Mouse (Mus musculus) CH12.LX (cell line): ENCODE data around the gene Gpr141.

Experiments
- CHD2 ChIP-seq: IDR thresholded peaks from 2 replicates; pipeline ENCODE4 v1.6.1; 2011; ENCODE audit warnings: low read length, improper control_type of control experiment
- CTCF ChIP-seq, 2 experiments: IDR thresholded peaks in 1 of 2; conservative IDR thresholded peaks in 1 of 2; 2 replicates each; pipeline ENCODE4 v1.5.1; 2011 to 2012; ENCODE audit warnings: low read depth in 2 of 2, low read length in 2 of 2, improper control_type of control experiment in 1 of 2, inconsistent platforms in 1 of 2, mild to moderate bottlenecking in 1 of 2, moderate library complexity in 1 of 2
- EP300 ChIP-seq: IDR thresholded peaks from 2 replicates; pipeline ENCODE4 v1.6.1; 2011; ENCODE audit warnings: low read length, improper control_type of control experiment
- POLR2A ChIP-seq: IDR thresholded peaks from 2 replicates; pipeline ENCODE4 v1.6.1; 2011; ENCODE audit warnings: low read depth, mild to moderate bottlenecking, improper control_type of control experiment, low read length
- SIN3A ChIP-seq: IDR thresholded peaks from 2 replicates; pipeline ENCODE4 v1.6.1; 2012; ENCODE audit warnings: low read length, improper control_type of control experiment, inconsistent platforms
- SMC3 ChIP-seq: IDR thresholded peaks from 2 replicates; pipeline ENCODE4 v1.6.1; 2011; ENCODE audit warnings: low read depth, low read length, improper control_type of control experiment
- TBP ChIP-seq: conservative IDR thresholded peaks from 2 replicates; pipeline ENCODE4 v1.6.1; 2011; ENCODE audit warnings: low read depth, low read length, improper control_type of control experiment
- TCF12 ChIP-seq: IDR thresholded peaks from 2 replicates; pipeline ENCODE4 v1.6.1; 2014; ENCODE audit warnings: low read depth, mild to moderate bottlenecking, inconsistent platforms, low read length, improper control_type of control experiment
- UBTF ChIP-seq: IDR thresholded peaks from 2 replicates; pipeline ENCODE4 v1.6.1; 2012; ENCODE audit warnings: low read depth, mild to moderate bottlenecking, inconsistent platforms, low read length, improper control_type of control experiment, moderate library complexity
- USF1 ChIP-seq: IDR thresholded peaks from 2 replicates; pipeline ENCODE4 v1.6.1; 2014; ENCODE audit warnings: low read depth, mild to moderate bottlenecking, inconsistent platforms, low read length, improper control_type of control experiment
- USF2 ChIP-seq: conservative IDR thresholded peaks from 2 replicates; pipeline ENCODE4 v1.6.1; 2011; ENCODE audit warnings: low read depth, low read length, improper control_type of control experiment
- ZMIZ1 ChIP-seq: IDR thresholded peaks from 2 replicates; pipeline ENCODE4 v1.6.1; 2012; ENCODE audit warnings: low read depth, mild to moderate bottlenecking, inconsistent platforms, low read length, improper control_type of control experiment

DNA sequence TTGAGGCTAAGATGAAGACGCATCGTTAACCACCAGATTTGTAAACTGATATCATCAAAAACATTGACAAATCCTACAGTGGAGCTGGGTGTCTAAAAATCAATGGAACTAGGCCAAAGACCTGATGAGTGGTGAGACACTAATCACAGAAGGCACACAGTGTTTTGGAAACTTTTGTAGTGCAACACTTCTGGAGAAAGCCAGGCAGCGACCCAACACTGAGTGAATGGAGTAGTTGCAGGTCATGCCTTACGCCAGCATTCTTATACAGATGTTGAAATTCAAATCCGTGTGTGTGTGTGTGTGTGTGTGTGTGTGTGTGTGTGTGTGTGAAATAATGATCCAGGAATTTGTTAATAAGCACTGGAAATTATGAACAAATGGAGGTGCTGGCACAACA, 79.5 kb downstream of the Gpr141 start:
- TF ChIP-seq TBP, result no peak
- TF ChIP-seq USF1, result no peak
- no peak for TF ChIP-seq ZMIZ1
- no peak for TF ChIP-seq CTCF (conservative IDR thresholded peaks at IDR 0.05 in 1 of 2, IDR thresholded peaks at IDR 0.05 in 1 of 2; ENCODE audit: low read depth in 2 of 2, low read length in 2 of 2)
- TF ChIP-seq USF2, result no peak
- TF ChIP-seq EP300, result no peak
- no peak for TF ChIP-seq SIN3A
- TF ChIP-seq TCF12, result no peak
- no peak for TF ChIP-seq POLR2A
- no peak for TF ChIP-seq SMC3
- no peak for TF ChIP-seq CHD2
- no peak for TF ChIP-seq UBTF
